Mouse (Mus musculus) ES-Bruce4 (cell line): ENCODE measurements around the gene Smim7. TPM values are rescaled to one million over a fixed set of nuclear protein-coding genes. Genes with fewer than 3 reads are reported as not detected.

ENCODE experiments used
- H3K27ac ChIP-seq: 2 replicates; pipeline ENCODE4 v1.5.1; 2012; ENCODE audit warnings: low read length, inconsistent platforms; ENCODE audit not compliant: insufficient read depth
- H3K27me3 ChIP-seq: 2 replicates; pipeline ENCODE4 v1.6.1; 2012; ENCODE audit warnings: mild to moderate bottlenecking, low read length, inconsistent platforms; ENCODE audit not compliant: control insufficient read depth, poor library complexity, insufficient read depth, severe bottlenecking
- H3K36me3 ChIP-seq: 2 replicates; pipeline ENCODE4 v1.6.1; 2012; ENCODE audit warnings: inconsistent platforms, mild to moderate bottlenecking, low read length, moderate library complexity; ENCODE audit not compliant: control insufficient read depth, poor library complexity, insufficient read depth, severe bottlenecking
- H3K4me1 ChIP-seq: one replicate; pipeline ENCODE4 v1.8.1; 2011; ENCODE audit warnings: low read length; ENCODE audit not compliant: control insufficient read depth, insufficient read depth
- H3K4me3 ChIP-seq: 2 replicates; pipeline ENCODE4 v1.5.1; 2011; ENCODE audit warnings: low read depth, mild to moderate bottlenecking, low read length
- H3K9ac ChIP-seq: 2 replicates; pipeline ENCODE4 v1.6.1; 2012; ENCODE audit warnings: low read depth, mild to moderate bottlenecking, inconsistent platforms; ENCODE audit not compliant: poor library complexity, severe bottlenecking
- H3K9me3 ChIP-seq: replicated peaks from 2 replicates; pipeline ENCODE4 v1.6.1; 2012; ENCODE audit warnings: mild to moderate bottlenecking, low read length, inconsistent platforms; ENCODE audit not compliant: control insufficient read depth, poor library complexity, insufficient read depth, severe bottlenecking
- CTCF ChIP-seq: IDR thresholded peaks from one replicate; pipeline ENCODE4 v1.8.1; 2011; ENCODE audit warnings: low read depth, low read length
- EP300 ChIP-seq: IDR thresholded peaks from 2 replicates; pipeline ENCODE4 v1.6.1; 2011; ENCODE audit warnings: low read depth, low read length; ENCODE audit not compliant: insufficient read depth
- POLR2A ChIP-seq: IDR thresholded peaks from one replicate; pipeline ENCODE4 v1.8.1; 2011; ENCODE audit warnings: low read length; ENCODE audit not compliant: insufficient read depth
- polyA plus RNA-seq: library from polyadenylated mRNA; stranded (reverse); fragments of >200 nt; gene quantifications from 2 replicates; pipeline ENCODE4 v1.2.4, GENCODE M21; 2011; ENCODE audit warnings: low read depth; ENCODE audit not compliant: missing spikeins, insufficient read depth, insufficient read length

Gene Smim7
- polyA plus RNA-seq, 1 experiment: 77.7 TPM

DNA sequence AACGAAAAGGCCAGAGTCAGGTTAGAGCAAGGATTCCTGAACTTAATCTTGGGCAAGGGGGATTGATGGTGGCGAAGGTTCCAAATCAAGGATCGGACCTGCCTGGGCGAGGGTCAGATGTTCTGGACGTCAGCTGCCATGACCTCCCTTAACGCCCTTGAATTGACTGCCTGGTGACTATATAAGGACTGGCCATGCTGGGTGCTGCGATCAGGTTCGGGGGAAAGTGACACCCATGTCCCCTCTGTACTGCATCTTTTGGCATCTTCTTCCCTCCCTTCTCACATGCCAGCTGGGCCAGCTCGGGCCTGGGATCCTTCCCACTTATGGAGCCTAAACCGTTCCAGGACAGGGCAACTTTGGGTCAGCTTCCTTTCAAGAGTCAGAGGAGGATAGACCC is 1.6 kb upstream of the Smim7 start:
- Histone ChIP-seq H3K4me1 (peaks cover 2% of the 10 kb centered on the region), H3K4me3 (peak overlapping the region; percentile 65), H3K27me3 (no peaks in the 10 kb centered on the region), H3K9ac (peak overlapping the region; percentile 88), H3K27ac (peak overlapping the region; percentile 25; the same call in 1 of the 2 replicates), H3K36me3 (peaks cover 22% of the 10 kb centered on the region), H3K9me3 (no peaks in the 10 kb centered on the region)
- no peak for TF ChIP-seq CTCF
- no peak for TF ChIP-seq EP300
- no peak for TF ChIP-seq POLR2A

DNA sequence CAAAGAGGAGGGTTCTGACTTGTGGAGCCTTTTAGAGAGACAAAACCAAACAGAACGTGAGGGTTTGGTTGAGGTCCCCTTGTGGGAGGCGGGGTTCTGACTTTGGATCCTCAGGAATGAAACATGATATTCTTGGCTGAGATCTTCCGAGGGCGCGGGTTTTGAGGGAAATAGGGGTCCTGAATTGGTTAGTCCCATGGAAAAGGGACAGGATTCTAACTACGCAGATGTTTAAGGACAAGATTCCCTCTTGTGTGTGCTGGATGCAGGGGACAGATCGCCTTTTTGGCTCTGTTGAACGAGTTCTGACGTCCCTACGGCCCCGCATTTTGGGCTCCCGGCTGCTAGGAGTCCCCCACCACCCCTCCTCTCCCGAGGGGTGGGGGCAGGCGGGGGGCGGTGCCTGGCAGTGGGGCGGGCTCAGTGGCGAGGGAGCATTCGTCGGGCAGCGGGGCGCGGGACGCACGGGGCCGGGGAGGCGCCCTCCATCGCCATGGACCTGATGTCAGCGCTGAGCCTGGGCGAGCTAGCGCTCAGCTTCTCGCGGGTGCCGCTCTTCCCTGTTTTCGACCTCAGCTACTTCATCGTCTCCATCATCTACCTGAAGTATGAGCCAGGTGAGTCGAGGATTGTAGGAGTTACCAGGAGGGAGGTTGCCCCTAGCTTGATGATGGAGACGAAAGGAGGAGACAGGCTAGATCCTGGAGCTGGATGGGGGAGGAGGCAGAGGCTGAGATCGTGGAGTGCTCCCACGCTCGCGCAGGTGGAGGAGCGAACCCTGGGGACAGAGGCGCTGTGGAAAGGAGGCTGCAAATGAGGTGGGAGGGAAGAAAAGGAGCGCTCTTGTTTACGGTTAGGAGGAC is 954 bp upstream of the Smim7 start, which contains the start of gene Tmem38a:
Gene Tmem38a (plus strand): TSS at position 445 of the 863 bp plus-strand sequence.
- Histone ChIP-seq H3K9me3 (no peaks in the 10 kb centered on the region), H3K9ac (peak within 1 kb of the TSS; percentile 88), H3K4me3 (peak within 1 kb of the TSS; percentile 95), H3K36me3 (peaks cover 28% of the 10 kb centered on the region), H3K27ac (peak within 1 kb of the TSS; percentile 82), H3K27me3 (no peaks in the 10 kb centered on the region), H3K4me1 (peaks cover 2% of the 10 kb centered on the region)
- TF ChIP-seq EP300 (no peak), POLR2A (peak; percentile 48)

DNA sequence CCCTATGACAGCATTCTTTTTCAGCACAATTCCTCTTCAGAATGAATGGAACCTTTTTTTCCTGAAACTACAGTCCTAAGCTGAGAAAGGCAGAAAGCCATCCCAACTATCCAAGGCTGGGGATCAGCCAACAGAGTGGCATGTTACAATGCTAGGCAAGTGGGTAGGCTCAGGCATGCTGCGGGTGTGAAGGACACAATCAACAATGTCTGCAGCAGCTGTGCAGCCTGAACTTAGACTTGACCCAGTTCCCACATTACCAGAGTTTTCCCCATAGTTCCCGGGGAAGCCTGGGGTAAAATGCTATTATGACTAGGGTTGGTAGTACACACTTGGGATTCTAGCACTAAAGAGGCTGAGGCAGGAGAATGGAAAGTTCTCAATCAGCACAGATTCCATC is 4.9 kb downstream of the Smim7 start:
- no peaks in the 10 kb centered on the region for H3K27me3 ChIP-seq
- peaks cover 2% of the 10 kb centered on the region for H3K4me1 ChIP-seq
- no peak overlapping the region for H3K27ac ChIP-seq
- H3K4me3 ChIP-seq: no peak overlapping the region
- H3K36me3 ChIP-seq: peaks cover 54% of the 10 kb centered on the region
- H3K9me3 ChIP-seq: no peaks in the 10 kb centered on the region
- TF ChIP-seq CTCF (no peak), EP300 (no peak), POLR2A (no peak)
- no peak overlapping the region for H3K9ac ChIP-seq

DNA sequence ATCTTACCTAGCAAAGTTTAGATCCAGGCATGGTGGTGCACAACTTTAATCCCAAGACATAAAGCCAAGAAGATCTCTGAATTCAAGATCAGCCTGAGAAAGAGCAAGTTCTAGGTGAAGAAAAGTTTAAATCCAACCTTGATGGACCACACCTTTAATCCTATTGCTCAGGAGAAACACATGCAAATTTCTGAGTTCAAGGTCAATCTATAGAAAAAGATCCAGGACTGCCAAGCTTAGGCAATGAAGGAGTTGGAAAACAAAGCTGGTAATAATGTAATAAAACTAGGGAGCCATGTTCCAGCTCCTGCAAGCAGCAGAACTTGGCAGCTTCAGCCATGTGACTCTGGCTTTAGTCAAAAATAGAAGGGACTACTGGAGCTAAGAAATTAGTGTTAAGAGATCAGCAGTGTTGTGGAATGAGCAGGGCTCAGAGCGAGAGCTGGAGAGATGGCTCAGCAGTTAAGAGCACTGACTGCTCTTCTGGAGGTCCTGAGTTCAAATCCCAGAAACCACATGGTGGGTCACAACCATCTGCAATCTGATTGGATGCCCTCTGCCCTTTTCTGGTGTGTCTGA is 9.7 kb downstream of the Smim7 start:
- H3K27ac ChIP-seq: peak overlapping the region; percentile 4; the same call in 1 of the 2 replicates
- H3K4me3 ChIP-seq: no peak overlapping the region
- no peaks in the 10 kb centered on the region for H3K9me3 ChIP-seq
- H3K4me1 ChIP-seq: peaks cover 2% of the 10 kb centered on the region
- H3K36me3 ChIP-seq: peaks cover 20% of the 10 kb centered on the region
- no peak overlapping the region for H3K9ac ChIP-seq
- TF ChIP-seq CTCF: no peak
- no peaks in the 10 kb centered on the region for H3K27me3 ChIP-seq

DNA sequence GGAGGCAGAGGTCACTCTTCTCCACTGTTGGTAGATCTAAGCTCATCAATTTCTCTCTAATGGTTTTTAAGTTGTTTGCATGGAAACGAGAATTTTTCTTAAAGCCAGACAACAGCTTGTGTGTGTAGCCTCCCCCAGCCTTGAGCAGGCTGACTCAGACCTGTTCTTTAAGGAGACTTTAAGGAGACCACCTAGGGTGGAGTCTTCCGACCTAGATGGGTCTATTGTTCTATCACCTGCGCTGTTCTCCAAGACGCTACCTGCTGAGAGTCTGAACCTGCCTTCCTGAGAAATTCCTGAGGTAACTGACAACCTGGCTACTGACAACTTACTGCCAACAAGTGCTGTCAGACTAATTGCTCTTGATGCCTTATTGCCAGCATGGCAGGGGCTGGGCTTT is 15.1 kb downstream of the Smim7 start:
- TF ChIP-seq EP300 (peak; percentile 71), POLR2A (no peak), CTCF (no peak)

DNA sequence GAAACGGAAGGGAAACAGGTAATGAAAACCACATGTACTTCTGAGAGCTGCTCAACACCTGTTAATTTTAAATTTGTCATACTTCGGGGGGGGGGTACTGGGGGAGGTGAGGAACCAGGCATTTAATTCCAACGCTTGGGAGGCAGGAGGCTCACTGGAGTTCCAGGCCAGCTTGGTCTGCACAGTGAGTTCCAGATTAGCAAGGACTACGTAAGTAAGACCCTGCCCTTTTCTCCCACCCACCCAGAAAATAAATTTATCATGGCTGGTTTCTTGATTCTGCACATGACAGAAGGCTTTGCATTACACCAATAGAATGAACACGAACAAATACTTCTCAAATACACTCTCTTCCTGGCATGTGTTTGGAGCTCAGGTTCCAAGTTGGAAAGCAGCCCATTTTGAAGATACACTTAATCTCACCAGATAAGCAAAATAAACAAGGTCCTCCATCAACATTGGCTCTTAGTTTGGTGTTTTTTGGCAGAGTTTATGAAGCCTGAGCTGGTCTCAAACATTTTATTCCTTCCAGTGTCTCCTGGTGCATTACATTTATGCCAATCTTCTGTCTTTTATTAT is 21.5 kb downstream of the Smim7 start:
- H3K4me3 ChIP-seq: peak overlapping the region; percentile 92
- H3K9ac ChIP-seq: peak overlapping the region; percentile 71
- H3K27ac ChIP-seq: peak overlapping the region; percentile 37
- TF ChIP-seq POLR2A (no peak), EP300 (no peak), CTCF (no peak)
- peaks cover 2% of the 10 kb centered on the region for H3K4me1 ChIP-seq
- no peaks in the 10 kb centered on the region for H3K9me3 ChIP-seq
- H3K27me3 ChIP-seq: no peaks in the 10 kb centered on the region
- peaks cover 13% of the 10 kb centered on the region; the same call in 1 of the 2 replicates for H3K36me3 ChIP-seq

More for the DNA sequence above, 15.1 kb downstream of the Smim7 start:
- Histone ChIP-seq H3K27ac (peak overlapping the region; percentile 71), H3K9me3 (no peaks in the 10 kb centered on the region), H3K36me3 (no peaks in the 10 kb centered on the region), H3K4me3 (no peak overlapping the region), H3K9ac (no peak overlapping the region), H3K4me1 (peaks cover 6% of the 10 kb centered on the region), H3K27me3 (no peaks in the 10 kb centered on the region)
